Mouse (Mus musculus): ENCODE measurements around the gene Gpc6.

GRCm38 (mm10) chr14:117784960-117785359 is 859.8 kb downstream of the Gpc6 start:
- no peak for TF ChIP-seq POLR2A (IDR thresholded peaks at IDR 0.05; ENCODE audit: insufficient read depth, low read depth, low read length)
- no peak for TF ChIP-seq CTCF (IDR thresholded peaks at IDR 0.05)
- TF ChIP-seq EP300 (IDR thresholded peaks at IDR 0.05; ENCODE audit: insufficient read depth, low read depth, low read length) = no peak
